ENCODE assay signal across 10 mouse cellular contexts in the genomic region with DNA sequence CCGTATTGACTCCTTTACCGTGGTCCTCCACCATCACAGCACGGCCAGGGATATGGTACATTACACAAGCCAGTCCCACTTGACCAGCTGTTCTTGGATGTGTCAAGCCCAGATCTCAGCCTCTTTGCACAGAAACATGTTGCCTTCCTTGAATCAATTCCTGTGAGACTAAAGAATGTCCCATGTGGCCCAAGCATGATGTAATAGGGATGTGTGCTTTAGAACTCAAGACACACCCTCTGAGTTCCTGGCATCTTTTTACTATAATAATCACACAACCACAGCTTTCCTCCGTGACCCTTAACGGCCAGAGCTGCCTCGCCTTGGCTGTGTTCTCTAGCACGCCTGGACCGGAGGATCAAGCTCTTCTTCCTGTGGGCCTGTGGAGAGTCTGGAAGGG.
A peak's percentile ranks its signal among the peaks of the same experiment; 100 is the strongest.
DNase-seq lines count a peak whose midpoint lies in the region; ATAC-seq and TF ChIP-seq lines count a peak whose summit lies in the region.
"Had no signal": no experiment of that assay in that cellular context is flagged by ENCODE, and none has a peak within 500 bp of the region (broad histone marks: within the 10 kb centered on the region; RNA-seq: fewer than 3 reads in every experiment).

No protein-coding gene starts in this region.

- 83% methylated on average over 8 of the region's 8 CpGs for WGBS in hindbrain, embryonic 12.5 days
- 79% methylated on average over 8 of the region's 8 CpGs for WGBS in hindbrain, postnatal 0 days
- WGBS in heart, postnatal 0 days = 55% methylated on average over 8 of the region's 8 CpGs

- intact Hi-C loops in left cerebral cortex, postnatal 36 days (cut with DNase I) = no loop called here

- ATAC-seq in hindbrain, embryonic 12.5 days (ENCODE audit: low FRiP score) = no peak
- no peak for ATAC-seq in hindbrain, postnatal 0 days
- no peak for ATAC-seq in Patski
- ATAC-seq in heart, postnatal 0 days (ENCODE audit: insufficient read depth, low read depth) = peak; percentile 67
- no peak for ATAC-seq in megakaryocyte, adult 5-6 weeks (ENCODE audit: poor library complexity, severe bottlenecking)
- ATAC-seq: intestine, embryonic 16.5 days had no signal

- CTCF ChIA-PET in Patski (lab: Charles Lee) = no interaction called here

- POLR2A ChIA-PET in Patski (lab: Charles Lee) = no interaction called here

- H3K4me1 ChIP-seq in hindbrain, embryonic 12.5 days = peaks cover 2% of the 10 kb centered on the region
- no peaks in the 10 kb centered on the region for H3K4me1 ChIP-seq in hindbrain, postnatal 0 days (ENCODE audit: insufficient read depth, low read length)
- H3K4me1 ChIP-seq in heart, postnatal 0 days (ENCODE audit: control insufficient read depth, insufficient read depth) = peaks cover 13% of the 10 kb centered on the region

- H3K4me3 ChIP-seq in hindbrain, embryonic 12.5 days = no peak overlapping the region
- no peak overlapping the region for H3K4me3 ChIP-seq in hindbrain, postnatal 0 days (ENCODE audit: low read length)
- H3K4me3 ChIP-seq in heart, postnatal 0 days (ENCODE audit: low read depth, low read length) = no peak overlapping the region

- no peaks in the 10 kb centered on the region for H3K27me3 ChIP-seq in hindbrain, embryonic 12.5 days
- no peaks in the 10 kb centered on the region for H3K27me3 ChIP-seq in hindbrain, postnatal 0 days (ENCODE audit: insufficient read depth, low read length)
- H3K27me3 ChIP-seq in Patski = no peaks in the 10 kb centered on the region
- H3K27me3 ChIP-seq in heart, postnatal 0 days (ENCODE audit: control insufficient read depth, insufficient read depth, low read length) = no peaks in the 10 kb centered on the region

- no peaks in the 10 kb centered on the region for H3K9me3 ChIP-seq in hindbrain, embryonic 12.5 days (replicated peaks)
- H3K9me3 ChIP-seq in hindbrain, postnatal 0 days (ENCODE audit: low read length) = no peaks in the 10 kb centered on the region
- no peaks in the 10 kb centered on the region for H3K9me3 ChIP-seq in heart, postnatal 0 days (replicated peaks; ENCODE audit: control insufficient read depth, low read length)

- H3K4me2 ChIP-seq in hindbrain, embryonic 12.5 days (replicated peaks) = no peak overlapping the region
- no peak overlapping the region for H3K4me2 ChIP-seq in hindbrain, postnatal 0 days (ENCODE audit: low read depth, low read length)
- no peak overlapping the region for H3K4me2 ChIP-seq in heart, postnatal 0 days (ENCODE audit: low read depth, low read length)

- no peak overlapping the region for H3K9ac ChIP-seq in hindbrain, embryonic 12.5 days
- H3K9ac ChIP-seq in hindbrain, postnatal 0 days (replicated peaks; ENCODE audit: low read length) = no peak overlapping the region
- no peak overlapping the region for H3K9ac ChIP-seq in heart, postnatal 0 days (replicated peaks; ENCODE audit: low read depth, low read length)

- TF ChIP-seq EP300 in heart, postnatal 0 days (IDR thresholded peaks at IDR 0.05; ENCODE audit: low read depth) = peak; percentile 53; the same call in 1 of the 2 replicates

- H3K27ac ChIP-seq in hindbrain, embryonic 12.5 days = 0 out of 2 replicates have a peak overlapping the region, but pooled peaks have one; percentile 12
- H3K27ac ChIP-seq in hindbrain, postnatal 0 days = no peak overlapping the region
- peak overlapping the region; percentile 55; the same call in 1 of the 2 replicates for H3K27ac ChIP-seq in heart, postnatal 0 days (ENCODE audit: low read depth)

- no peaks in the 10 kb centered on the region for H3K36me3 ChIP-seq in hindbrain, embryonic 12.5 days
- no peaks in the 10 kb centered on the region for H3K36me3 ChIP-seq in hindbrain, postnatal 0 days (ENCODE audit: insufficient read depth, low read length)
- no peaks in the 10 kb centered on the region for H3K36me3 ChIP-seq in heart, postnatal 0 days (replicated peaks; ENCODE audit: control insufficient read depth, insufficient read depth, low read length)

- in situ Hi-C loops in Patski (cut with MboI; ENCODE audit: low pct_unique_long_range_greater_than_20kb) = no loop called here

- TF ChIP-seq CTCF in hindbrain, postnatal 0 days (IDR thresholded peaks at IDR 0.05; ENCODE audit: low read depth) = no peak
- TF ChIP-seq CTCF in Patski (IDR thresholded peaks at IDR 0.05) = no peak
- TF ChIP-seq CTCF in heart, postnatal 0 days (IDR thresholded peaks at IDR 0.05; ENCODE audit: low read depth) = no peak

- DNase-seq in hindbrain, postnatal 0 days (ENCODE audit: low spot score) = no peak
- peak; percentile 6 for DNase-seq in Patski (ENCODE audit: low read depth, low spot score)
- DNase-seq in heart, postnatal 0 days (ENCODE audit: low spot score) = peak; percentile 60
- peak; percentile 78 for DNase-seq in lung, postnatal 36 days
- no peak for DNase-seq in cerebellum, postnatal 36 days
- DNase-seq in left cerebral cortex, postnatal 36 days (ENCODE audit: low spot score in 2 of 2) = no peak
- DNase-seq: thymus, postnatal 14 days had no signal

Comparison
In these comparisons a context has a peak if more than half of its experiments do, and no peak if none do; other contexts are left out.
1. DNase-seq: peak in Patski (single experiment), heart, postnatal 0 days (single experiment) and lung, postnatal 36 days (single experiment); none in hindbrain, postnatal 0 days (single experiment), cerebellum, postnatal 36 days (0 of 2) and left cerebral cortex, postnatal 36 days (0 of 2).